Mouse (Mus musculus): ENCODE measurements around the gene Tmem92. TPM values are rescaled to one million over a fixed set of nuclear protein-coding genes. Genes with fewer than 3 reads are reported as not detected.
"Not testable (repeated sequence)": the region's sequence is repeated elsewhere in the genome, so short reads cannot be mapped to it uniquely, and the experiment has no call there.

Tmem92 gene
- not detected for total RNA-seq (2022)

GRCm38 (mm10) chr11:94782603-94783002 is at the start of gene Tmem92:
Tmem92 (minus strand) TSS chr11:94782703.
- DNase-seq (ENCODE audit: low spot score in 2 of 2) = no peak

GRCm38 (mm10) chr11:94828966-94829365 is 46.5 kb upstream of the Tmem92 start:
- no peak for DNase-seq (ENCODE audit: low spot score in 2 of 2)

GRCm38 (mm10) chr11:94819427-94819826 is 36.9 kb upstream of the Tmem92 start:
- DNase-seq (ENCODE audit: low spot score in 2 of 2) = not testable (repeated sequence)

- DNase-seq (ENCODE audit: low spot score in 2 of 2) = peak in 1 of 2 experiments; percentile 3
Observed at GRCm38 (mm10) chr11:94818946-94819345, 36.4 kb upstream of the Tmem92 start.

GRCm38 (mm10) chr11:94811537-94811936 is 29.0 kb upstream of the Tmem92 start:
- DNase-seq (ENCODE audit: low spot score in 2 of 2) = not testable (repeated sequence)

- DNase-seq (ENCODE audit: low spot score in 2 of 2) = no peak
Observed at GRCm38 (mm10) chr11:94791700-94792099, 9.2 kb upstream of the Tmem92 start.

GRCm38 (mm10) chr11:94785247-94785646 is 2.7 kb upstream of the Tmem92 start:
- DNase-seq (ENCODE audit: low spot score in 2 of 2) = peak; percentile 25 to 49

- no peak for DNase-seq (ENCODE audit: low spot score in 2 of 2)
Observed at GRCm38 (mm10) chr11:94774887-94775497, 7.5 kb downstream of the Tmem92 start.

- DNase-seq (ENCODE audit: low spot score in 2 of 2) = no peak
Observed at GRCm38 (mm10) chr11:94773851-94774250, 8.7 kb downstream of the Tmem92 start.

GRCm38 (mm10) chr11:94772363-94773055 is 10.0 kb downstream of the Tmem92 start:
- DNase-seq (ENCODE audit: low spot score in 2 of 2) = no peak

- DNase-seq (ENCODE audit: low spot score in 2 of 2) = no peak
Observed at GRCm38 (mm10) chr11:94767241-94767640, 15.3 kb downstream of the Tmem92 start.

- no peak for DNase-seq (ENCODE audit: low spot score in 2 of 2)
Observed at GRCm38 (mm10) chr11:94762775-94763174, 19.7 kb downstream of the Tmem92 start.

GRCm38 (mm10) chr11:94762281-94762680 is 20.2 kb downstream of the Tmem92 start:
- no peak for DNase-seq (ENCODE audit: low spot score in 2 of 2)

- no peak for DNase-seq (ENCODE audit: low spot score in 2 of 2)
Observed at GRCm38 (mm10) chr11:94760799-94761198, 21.7 kb downstream of the Tmem92 start.

GRCm38 (mm10) chr11:94760364-94760763 is 22.1 kb downstream of the Tmem92 start:
- no peak for DNase-seq (ENCODE audit: low spot score in 2 of 2)

GRCm38 (mm10) chr11:94759916-94760315 is 22.6 kb downstream of the Tmem92 start:
- DNase-seq (ENCODE audit: low spot score in 2 of 2) = no peak

GRCm38 (mm10) chr11:94752946-94753713 is 29.4 kb downstream of the Tmem92 start:
- no peak for DNase-seq (ENCODE audit: low spot score in 2 of 2)

GRCm38 (mm10) chr11:94741732-94742272 is 40.7 kb downstream of the Tmem92 start, which contains the start of gene Cdc34b:
Cdc34b (plus strand) TSS chr11:94741782.
- DNase-seq (ENCODE audit: low spot score in 2 of 2) = no peak

GRCm38 (mm10) chr11:94735746-94736145 is 46.8 kb downstream of the Tmem92 start:
- DNase-seq (ENCODE audit: low spot score in 2 of 2) = no peak

GRCm38 (mm10) chr11:94732773-94733172 is 49.7 kb downstream of the Tmem92 start:
- DNase-seq (ENCODE audit: low spot score in 2 of 2) = no peak

- no peak for DNase-seq (ENCODE audit: low spot score in 2 of 2)
Observed at GRCm38 (mm10) chr11:94731229-94731628, 51.3 kb downstream of the Tmem92 start.

- peak in 1 of 2 experiments; percentile 68 for DNase-seq (ENCODE audit: low spot score in 2 of 2)
Observed at GRCm38 (mm10) chr11:94730261-94730660, 52.2 kb downstream of the Tmem92 start.
